Mouse (Mus musculus): ENCODE data around the gene Ggct. TPM values are rescaled to one million over a fixed set of nuclear protein-coding genes. Genes with fewer than 3 reads are reported as not detected.
"Not testable (repeated sequence)": the region's sequence is repeated elsewhere in the genome, so short reads cannot be mapped to it uniquely, and the experiment has no call there.

The Ggct gene
- total RNA-seq, 1 experiment from 2014 or later, result 85.7 TPM

DNA sequence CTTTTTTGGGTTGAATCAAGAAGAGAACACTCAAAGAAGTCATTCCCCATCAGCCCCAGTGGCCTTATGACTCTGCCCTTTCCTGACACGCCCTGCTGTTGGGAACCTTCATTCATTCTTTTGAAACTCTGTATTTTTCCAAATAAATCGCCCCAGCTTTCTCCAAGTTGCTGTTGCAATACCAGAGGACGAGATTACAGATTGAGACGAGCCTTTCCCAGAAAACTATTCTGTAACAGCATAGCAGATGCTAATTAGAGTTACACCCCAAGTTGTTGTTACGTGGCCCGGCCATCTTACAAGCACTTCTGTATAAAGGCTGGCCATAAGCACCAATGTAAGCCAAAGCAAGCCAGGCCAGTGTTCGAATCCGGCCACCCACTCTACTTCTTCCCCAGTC lies 35.1 kb downstream of the Ggct start:
- no peak for ATAC-seq (replicated peaks; ENCODE audit: insufficient number of reproducible peaks, low FRiP score, low TSS enrichment, poor library complexity, severe bottlenecking)

DNA sequence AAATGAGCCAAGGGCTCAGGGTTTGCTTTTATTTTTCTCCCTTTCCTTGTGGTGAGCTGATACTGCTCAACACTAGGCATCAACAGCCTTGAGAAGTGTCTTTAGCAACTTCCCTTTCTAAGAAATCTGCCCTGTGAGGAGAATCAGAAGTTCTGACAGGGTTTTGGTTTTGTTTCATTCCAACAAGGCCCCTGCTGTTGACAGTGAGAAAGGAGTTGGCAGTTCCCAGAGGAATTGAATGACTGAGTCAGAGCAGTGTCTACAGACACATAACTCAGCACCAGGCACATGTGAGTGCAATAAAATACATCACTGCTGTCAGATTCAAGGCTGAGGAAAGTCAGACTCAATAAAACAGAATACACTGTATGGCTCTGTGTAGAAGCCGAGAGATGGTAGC lies 36.3 kb downstream of the Ggct start:
- peak; percentile 41 for ATAC-seq (replicated peaks; ENCODE audit: insufficient number of reproducible peaks, low FRiP score, low TSS enrichment, poor library complexity, severe bottlenecking)

DNA sequence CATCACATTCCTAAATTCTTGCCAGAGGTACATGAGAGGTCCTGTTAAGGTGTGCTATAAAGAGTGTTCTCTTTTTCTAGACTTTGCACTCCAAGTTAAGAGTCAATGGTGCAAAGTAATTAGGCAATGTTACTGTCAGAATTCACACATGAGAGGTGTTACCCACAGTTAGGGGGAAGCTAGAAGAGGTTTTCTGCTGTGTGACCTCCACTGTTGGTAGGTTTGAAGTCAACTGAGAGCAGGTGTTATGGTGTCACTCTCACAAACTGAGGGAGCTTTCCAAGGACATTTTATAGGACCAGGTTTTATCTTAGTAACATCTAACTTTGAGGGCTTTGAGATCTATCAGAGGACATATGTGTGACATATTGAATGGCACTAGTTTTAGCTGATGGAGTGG lies 36.8 kb downstream of the Ggct start:
- ATAC-seq (replicated peaks; ENCODE audit: insufficient number of reproducible peaks, low FRiP score, low TSS enrichment, poor library complexity, severe bottlenecking), result peak; percentile 34; the same call in 1 of the 2 replicates

DNA sequence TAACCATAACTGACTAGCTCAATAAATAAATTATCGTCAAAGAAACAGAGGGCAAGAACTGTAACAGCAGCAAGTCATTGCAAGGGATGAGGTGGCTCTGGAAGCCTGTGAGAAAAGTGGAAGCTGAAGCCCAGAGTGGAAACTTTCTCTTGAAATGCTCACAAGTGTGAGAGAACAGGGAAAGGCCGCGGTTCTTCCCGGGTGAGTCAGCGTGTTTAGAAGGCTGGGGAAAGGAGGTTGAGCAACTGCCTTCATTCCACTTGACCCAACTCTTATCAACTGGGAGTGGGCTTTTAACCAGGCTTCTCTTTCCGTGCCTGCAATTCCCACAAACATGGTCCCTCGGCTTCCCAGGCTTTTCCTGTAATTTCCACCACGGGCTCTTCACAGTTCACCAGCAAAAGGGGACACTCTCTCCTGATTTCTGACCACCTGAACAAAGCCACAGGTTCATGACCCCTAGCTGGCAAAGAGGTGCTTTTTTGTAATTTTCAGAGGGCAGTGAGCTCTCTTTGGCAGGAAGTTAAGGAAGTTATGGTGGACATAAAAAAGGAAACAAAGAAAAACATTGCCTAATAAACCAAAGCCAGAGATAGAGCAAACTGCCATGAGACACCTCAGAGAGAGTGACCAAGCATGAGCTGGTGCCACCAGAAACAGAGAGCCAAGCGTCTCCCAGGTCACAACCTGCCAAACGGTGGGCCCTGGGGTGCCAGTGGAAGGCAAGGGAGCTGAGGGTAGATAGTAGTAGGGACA lies 37.9 kb downstream of the Ggct start:
- ATAC-seq (replicated peaks; ENCODE audit: insufficient number of reproducible peaks, low FRiP score, low TSS enrichment, poor library complexity, severe bottlenecking), result peak; percentile 38; the same call in 1 of the 2 replicates

DNA sequence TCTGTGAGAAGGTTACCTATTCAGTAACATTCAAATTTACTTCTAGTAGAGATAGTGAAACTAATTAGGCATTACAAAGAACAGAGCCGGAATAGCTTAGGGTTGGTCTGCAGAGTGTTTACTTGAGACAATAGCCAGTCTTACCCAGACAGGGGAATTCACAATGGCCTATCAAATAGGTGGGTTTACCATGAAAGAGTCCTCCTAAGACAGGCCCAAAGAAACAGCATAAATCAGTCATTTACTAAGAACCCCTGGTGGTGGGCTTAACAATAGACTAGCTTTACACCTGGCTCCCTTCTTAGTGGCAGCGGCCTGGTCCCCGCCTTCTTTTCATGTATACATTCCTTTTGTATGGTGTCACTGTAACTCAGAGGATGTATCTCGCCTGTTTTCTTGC lies 39.4 kb downstream of the Ggct start:
- not testable (repeated sequence) for ATAC-seq (replicated peaks; ENCODE audit: insufficient number of reproducible peaks, low FRiP score, low TSS enrichment, poor library complexity, severe bottlenecking)

DNA sequence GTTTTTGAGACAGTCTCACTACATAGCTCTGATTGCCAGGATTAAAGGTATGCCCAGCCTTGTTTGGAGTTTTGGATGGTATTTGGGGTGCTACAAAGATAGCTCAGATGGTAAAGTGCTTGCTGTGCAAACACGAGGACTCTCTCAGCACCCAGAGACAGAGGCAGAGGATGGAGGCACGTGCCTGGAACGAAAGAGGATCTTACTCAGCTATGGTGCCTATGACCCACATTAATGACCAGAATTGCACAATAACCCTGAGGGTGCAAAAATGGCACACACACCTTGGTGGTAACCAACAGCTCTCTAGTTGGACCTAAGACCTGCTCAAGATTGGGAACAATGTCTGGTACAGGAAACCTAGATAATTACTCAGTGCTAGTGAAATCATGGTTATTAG lies 40.2 kb downstream of the Ggct start:
- ATAC-seq (replicated peaks; ENCODE audit: insufficient number of reproducible peaks, low FRiP score, low TSS enrichment, poor library complexity, severe bottlenecking), result peak; percentile 71

DNA sequence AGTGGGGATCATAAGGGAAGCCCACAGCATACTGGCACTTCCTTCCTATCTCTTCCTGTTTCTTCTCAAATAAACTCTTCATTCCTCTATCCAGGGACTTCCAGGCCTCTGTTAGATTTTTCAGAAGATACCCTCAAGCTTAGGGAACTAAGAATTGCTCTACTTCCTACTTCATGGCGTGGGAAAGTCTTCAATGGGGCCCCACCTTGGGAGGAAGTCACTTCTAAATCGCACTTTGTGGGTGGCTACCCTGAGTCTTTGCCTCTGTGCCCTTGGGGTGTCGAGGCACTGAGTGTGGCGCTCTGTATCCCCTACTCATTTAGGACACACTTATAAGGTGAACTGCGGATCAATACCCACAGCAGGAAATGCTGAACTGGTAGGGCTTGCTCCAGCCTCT lies 44.1 kb downstream of the Ggct start:
- ATAC-seq (replicated peaks; ENCODE audit: insufficient number of reproducible peaks, low FRiP score, low TSS enrichment, poor library complexity, severe bottlenecking), result peak; percentile 72

DNA sequence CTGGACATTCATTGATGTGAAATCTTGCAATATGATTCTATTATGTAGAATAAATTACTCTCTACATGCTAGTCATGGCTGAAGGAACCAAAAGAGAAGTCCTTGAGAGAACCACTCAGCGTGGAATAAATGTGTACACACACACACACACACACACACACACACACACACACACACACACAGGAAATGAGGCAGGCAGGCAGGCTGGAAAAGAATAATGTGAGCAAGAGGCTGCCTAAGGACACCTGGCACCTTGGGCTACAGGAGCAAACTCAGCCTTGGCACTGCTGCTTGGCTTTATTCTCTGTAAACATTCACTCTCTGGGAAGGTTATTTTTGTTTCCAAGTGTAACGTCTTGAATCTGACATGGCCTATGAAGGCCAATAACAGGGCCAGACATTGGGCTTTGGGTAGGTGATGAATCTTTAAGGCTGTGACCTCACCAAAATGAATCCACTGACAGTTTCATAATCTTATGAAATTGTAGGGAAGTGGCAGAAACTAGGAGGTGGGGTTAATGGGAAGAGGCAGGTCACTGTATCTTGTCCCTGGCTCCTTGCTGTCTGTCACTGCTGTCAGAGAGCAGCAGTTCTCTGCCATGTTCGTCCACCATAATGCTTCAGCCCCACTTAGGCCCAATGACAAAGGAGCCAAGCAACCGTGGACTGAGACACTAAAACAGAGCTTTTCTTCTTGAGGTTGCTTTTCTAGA lies 46.4 kb downstream of the Ggct start:
- ATAC-seq (replicated peaks; ENCODE audit: insufficient number of reproducible peaks, low FRiP score, low TSS enrichment, poor library complexity, severe bottlenecking), result peak; percentile 33; the same call in 1 of the 2 replicates

DNA sequence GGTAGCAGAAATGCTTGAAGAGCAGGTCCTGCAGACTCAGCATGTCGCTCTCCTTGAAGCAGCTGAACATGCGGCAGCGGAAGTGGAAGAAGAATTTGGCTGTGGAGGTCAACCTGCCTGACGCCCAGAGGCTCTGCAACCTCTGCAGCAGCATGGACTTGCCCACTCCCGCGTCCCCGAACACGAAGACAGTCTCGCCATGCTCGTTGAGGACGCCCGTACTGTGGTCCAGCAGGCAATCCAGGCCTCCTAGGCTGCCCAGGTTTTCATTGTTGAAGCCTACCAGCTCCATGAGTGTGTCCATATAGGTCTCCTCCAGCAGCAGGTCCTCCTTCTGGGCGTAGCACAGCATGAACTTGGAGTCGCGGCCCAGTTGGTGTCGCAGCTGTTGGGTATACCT lies 48.2 kb downstream of the Ggct start:
- no peak for ATAC-seq (replicated peaks; ENCODE audit: insufficient number of reproducible peaks, low FRiP score, low TSS enrichment, poor library complexity, severe bottlenecking)

DNA sequence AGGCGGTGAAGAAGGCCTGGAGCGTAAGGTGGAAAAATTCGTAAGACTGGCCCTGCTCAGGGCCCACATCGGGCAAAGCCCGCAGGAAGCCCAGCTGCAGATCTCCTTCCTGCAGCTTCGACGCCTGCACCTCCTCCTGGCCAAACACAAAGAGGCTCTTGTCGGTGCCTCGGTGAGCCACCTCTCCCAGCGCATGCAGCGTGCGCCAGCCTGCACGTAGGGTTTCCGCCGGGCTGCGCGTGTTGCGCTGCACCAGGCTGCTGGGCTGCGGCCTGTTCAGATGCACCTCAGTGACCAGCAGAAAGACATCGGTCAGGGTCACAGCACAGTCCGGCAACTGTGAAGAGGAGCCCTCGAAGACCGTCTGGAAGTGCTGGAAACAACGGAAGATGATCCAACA lies 49.0 kb downstream of the Ggct start:
- ATAC-seq (replicated peaks; ENCODE audit: insufficient number of reproducible peaks, low FRiP score, low TSS enrichment, poor library complexity, severe bottlenecking), result no peak

DNA sequence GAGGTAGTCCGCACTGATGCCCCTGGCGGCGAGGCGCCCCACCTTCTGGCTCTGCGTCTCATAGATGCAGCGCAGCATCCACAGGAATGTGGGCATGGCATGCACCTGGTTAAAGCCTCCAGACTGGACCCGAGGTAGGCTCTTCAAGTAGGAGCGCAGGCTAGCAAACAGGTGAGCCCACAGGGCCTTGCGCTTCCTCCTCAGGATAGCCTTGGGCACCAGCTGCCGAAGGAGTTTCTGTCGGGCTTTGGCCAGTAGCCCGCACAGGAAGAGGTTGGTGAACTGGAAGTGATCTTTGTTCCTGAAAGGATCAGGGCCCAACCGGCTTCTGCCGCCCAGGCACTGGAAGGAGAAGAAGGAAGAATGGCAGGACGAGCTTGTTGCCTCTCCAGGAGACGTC lies 49.5 kb downstream of the Ggct start:
- no peak for ATAC-seq (replicated peaks; ENCODE audit: insufficient number of reproducible peaks, low FRiP score, low TSS enrichment, poor library complexity, severe bottlenecking)

DNA sequence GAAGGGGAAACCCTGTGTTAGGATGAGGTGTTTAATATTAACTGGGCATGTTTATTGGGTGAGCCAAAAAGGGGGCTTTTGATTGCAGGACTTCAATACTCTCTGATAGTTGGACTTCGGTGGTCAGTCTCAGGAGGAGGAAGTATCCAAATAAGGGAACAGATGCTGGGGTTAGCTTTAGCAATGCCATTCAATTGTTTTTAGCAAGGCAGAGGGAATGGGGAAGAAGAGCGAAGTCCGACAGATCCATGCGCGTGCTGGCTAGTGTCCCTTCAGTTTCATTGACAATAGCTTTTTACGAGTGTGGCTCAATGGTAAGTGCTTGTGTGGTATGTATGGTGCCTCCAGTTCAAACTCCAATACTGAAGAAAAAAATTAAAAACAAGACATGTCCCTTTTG lies 51.6 kb downstream of the Ggct start:
- ATAC-seq (replicated peaks; ENCODE audit: insufficient number of reproducible peaks, low FRiP score, low TSS enrichment, poor library complexity, severe bottlenecking), result 0 out of 2 replicates have a peak, but pooled peaks have one; percentile 45

DNA sequence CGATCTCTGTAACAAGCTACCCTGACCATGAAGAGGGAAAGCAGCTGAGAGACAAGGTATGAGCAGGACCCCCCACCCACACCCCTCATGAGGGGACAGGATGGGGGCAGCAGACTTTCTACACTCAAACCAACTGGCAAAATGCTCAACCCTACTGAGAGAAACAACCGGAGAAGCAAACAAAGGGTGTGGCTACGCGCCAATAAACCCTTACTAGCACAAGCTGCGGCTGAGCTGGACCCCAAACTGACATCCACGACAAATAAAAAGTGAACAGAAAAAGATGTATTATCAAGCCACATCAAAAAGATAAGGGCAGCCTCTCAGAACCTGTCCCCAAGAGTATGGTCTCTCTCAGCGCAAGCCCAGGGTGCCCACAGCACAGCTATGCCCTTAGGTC lies 52.6 kb downstream of the Ggct start:
- ATAC-seq (replicated peaks; ENCODE audit: insufficient number of reproducible peaks, low FRiP score, low TSS enrichment, poor library complexity, severe bottlenecking), result no peak

DNA sequence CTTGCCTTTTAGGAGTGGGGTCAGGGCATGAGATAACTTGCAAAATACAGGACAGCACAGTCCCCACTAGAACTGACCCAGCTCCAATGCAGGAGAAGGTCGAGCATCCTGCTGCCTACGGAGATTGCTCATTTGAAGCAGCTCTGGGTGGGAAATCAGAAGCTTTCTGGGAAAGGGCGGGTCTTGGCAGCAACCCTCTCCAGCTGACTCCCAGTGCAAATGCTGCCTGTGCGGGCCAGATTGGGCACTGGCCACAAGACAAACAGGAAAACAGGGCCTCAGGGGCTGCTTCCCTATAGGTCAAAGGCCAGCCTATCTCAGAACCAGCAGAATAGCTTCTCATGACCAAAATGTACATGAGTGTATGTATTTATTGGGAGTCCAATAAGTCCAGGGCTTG lies 53.1 kb downstream of the Ggct start:
- ATAC-seq (replicated peaks; ENCODE audit: insufficient number of reproducible peaks, low FRiP score, low TSS enrichment, poor library complexity, severe bottlenecking), result peak; percentile 37; the same call in 1 of the 2 replicates

DNA sequence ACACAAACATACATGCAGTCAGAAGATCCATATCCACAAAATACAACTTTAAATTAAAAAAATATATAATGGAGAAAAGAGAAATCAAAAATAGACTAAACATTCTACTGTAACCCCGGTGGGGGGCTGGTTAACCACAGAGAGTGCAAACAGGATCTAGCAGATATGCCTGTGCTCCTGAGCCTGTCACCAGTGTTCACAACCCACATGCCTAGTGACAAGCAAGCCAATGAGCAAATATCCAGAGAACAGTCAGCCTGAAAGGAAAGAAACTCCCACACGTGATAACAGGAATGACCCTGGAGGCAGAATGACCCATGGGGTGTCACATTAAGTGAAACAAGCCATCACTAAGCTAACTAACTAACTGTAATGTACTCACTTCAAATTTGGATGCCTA lies 56.3 kb downstream of the Ggct start:
- ATAC-seq (replicated peaks; ENCODE audit: insufficient number of reproducible peaks, low FRiP score, low TSS enrichment, poor library complexity, severe bottlenecking), result no peak

DNA sequence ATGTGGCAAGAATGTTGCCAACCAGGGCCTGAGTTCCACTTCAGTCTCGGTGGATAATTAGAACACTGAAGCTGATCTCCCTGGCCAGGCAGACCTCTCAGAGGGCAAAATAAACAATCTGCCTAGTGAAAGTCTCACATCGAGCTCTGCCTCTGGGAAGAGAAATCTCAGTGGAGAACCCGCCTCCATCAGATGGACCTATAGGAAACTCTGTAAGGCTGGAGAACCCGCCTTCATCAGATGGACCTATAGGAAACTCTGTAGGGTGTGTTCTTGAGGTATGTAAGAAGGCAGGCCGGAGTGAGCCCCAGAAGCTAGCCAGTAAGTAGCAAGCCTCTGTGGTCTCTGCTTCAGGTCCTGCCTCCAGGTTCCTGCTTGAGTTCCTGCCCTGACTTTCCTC lies 57.8 kb downstream of the Ggct start:
- no peak for ATAC-seq (replicated peaks; ENCODE audit: insufficient number of reproducible peaks, low FRiP score, low TSS enrichment, poor library complexity, severe bottlenecking)

DNA sequence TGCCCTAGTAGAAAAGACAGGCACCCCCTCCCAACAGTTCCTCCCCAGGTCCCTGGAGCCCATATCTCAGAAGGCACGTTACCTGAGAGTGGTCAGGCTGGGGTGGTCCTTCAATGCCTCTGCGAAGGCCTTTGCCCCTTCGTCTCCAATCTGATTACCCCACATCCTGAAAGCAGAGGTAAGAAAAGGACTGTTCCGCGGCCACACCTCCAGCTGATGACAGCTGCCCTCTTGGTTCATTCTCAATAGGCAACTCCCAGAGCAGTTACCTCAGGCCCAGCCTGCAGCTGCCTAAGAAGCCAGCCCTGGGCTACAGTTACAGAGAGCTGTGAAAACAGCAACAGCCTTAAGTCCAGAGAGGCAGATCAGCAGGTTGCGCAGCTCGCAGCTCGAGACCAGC lies 58.4 kb downstream of the Ggct start:
- peak; percentile 59 for ATAC-seq (replicated peaks; ENCODE audit: insufficient number of reproducible peaks, low FRiP score, low TSS enrichment, poor library complexity, severe bottlenecking)

DNA sequence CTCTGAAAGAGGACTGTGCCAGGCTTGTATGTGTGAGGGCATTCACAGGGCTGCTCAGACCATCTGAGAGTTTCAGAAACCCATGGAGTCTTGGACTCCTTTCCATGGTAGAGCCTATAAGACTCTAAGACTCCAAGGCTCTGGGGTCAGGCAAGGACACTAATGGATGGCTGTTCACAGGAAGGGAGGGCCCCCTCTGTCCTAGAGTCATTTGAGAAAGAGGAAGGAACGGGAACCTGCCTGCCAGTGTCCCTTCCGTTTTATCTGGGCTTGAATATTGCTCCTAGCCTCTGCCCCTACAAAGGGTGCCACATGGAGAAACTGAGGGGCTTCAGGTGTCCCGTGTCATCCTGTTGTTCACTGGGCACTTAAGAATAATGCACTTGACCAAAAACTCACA lies 58.9 kb downstream of the Ggct start:
- peak; percentile 65 for ATAC-seq (replicated peaks; ENCODE audit: insufficient number of reproducible peaks, low FRiP score, low TSS enrichment, poor library complexity, severe bottlenecking)

DNA sequence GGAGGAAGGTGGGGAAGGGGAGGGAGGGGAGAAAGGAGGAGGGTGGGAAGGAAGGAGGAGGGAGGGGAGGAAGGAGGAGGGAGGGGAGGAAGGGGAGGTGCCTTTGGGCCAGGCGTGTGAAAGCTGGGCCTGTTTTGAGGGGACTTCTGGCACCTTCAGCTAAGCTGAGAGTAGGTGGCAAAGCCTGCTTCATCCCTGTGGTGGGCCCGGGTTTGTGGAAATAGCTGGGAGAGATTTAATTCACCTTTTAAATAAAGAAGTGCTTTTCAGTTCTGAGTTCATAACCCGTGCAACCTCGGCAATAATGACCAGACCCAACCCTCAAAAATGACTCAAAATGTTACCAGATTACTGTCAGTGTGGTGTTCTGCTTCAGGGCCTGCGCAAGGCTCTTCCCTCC lies 59.5 kb downstream of the Ggct start:
- no peak for ATAC-seq (replicated peaks; ENCODE audit: insufficient number of reproducible peaks, low FRiP score, low TSS enrichment, poor library complexity, severe bottlenecking)
